Mouse (Mus musculus): ENCODE results near the gene Gm4491. TPM values are rescaled to one million over a fixed set of nuclear protein-coding genes. Genes with fewer than 3 reads are reported as not detected.
A peak's percentile ranks its signal among the peaks of the same experiment; 100 is the strongest.
"Not testable (repeated sequence)": the region's sequence is repeated elsewhere in the genome, so short reads cannot be mapped to it uniquely, and the experiment has no call there.

The Gm4491 gene
- polyA plus RNA-seq, 1 experiment: not detected

- H3K27ac ChIP-seq (ENCODE audit: insufficient read depth, low read depth, low read length): peak overlapping the region; percentile 64
- peaks cover 17% of the 10 kb centered on the region; the same call in 1 of the 2 replicates for H3K4me1 ChIP-seq (ENCODE audit: control insufficient read depth, insufficient read depth, insufficient read length, low read length)
- WGBS: 37% methylated on average over 7 of the region's 7 CpGs
- H3K4me3 ChIP-seq (ENCODE audit: low read depth, low read length): no peak overlapping the region
- H3K36me3 ChIP-seq (ENCODE audit: control insufficient read depth, insufficient read depth, low read length): no peaks in the 10 kb centered on the region
- H3K27me3 ChIP-seq (ENCODE audit: control insufficient read depth, insufficient read depth, low read length): no peaks in the 10 kb centered on the region
- TF ChIP-seq POLR2A (IDR thresholded peaks at IDR 0.05; ENCODE audit: low read depth, low read length) (no peak), CTCF (IDR thresholded peaks at IDR 0.05; ENCODE audit: extremely low read depth, insufficient read length, insufficient replicate concordance, low read depth, low read length) (no peak)
Measured at GRCm38 (mm10) chr14:57089107-57089506, 26.6 kb downstream of the Gm4491 start.

- peaks cover 17% of the 10 kb centered on the region for H3K4me1 ChIP-seq (ENCODE audit: control insufficient read depth, insufficient read depth, insufficient read length, low read length)
- peak overlapping the region; percentile 50 for H3K27ac ChIP-seq (ENCODE audit: insufficient read depth, low read depth, low read length)
- 4% methylated on average over 11 of the region's 11 CpGs for WGBS
- H3K27me3 ChIP-seq (ENCODE audit: control insufficient read depth, insufficient read depth, low read length): no peaks in the 10 kb centered on the region
- TF ChIP-seq POLR2A (IDR thresholded peaks at IDR 0.05; ENCODE audit: low read depth, low read length) (no peak), CTCF (IDR thresholded peaks at IDR 0.05; ENCODE audit: extremely low read depth, insufficient read length, insufficient replicate concordance, low read depth, low read length) (no peak)
- no peaks in the 10 kb centered on the region for H3K36me3 ChIP-seq (ENCODE audit: control insufficient read depth, insufficient read depth, low read length)
- no peak overlapping the region for H3K4me3 ChIP-seq (ENCODE audit: low read depth, low read length)
Measured at GRCm38 (mm10) chr14:57084180-57084668, 31.5 kb downstream of the Gm4491 start.

- Histone ChIP-seq H3K4me1 (ENCODE audit: control insufficient read depth, insufficient read depth, insufficient read length, low read length) (peaks cover 13% of the 10 kb centered on the region), H3K27ac (ENCODE audit: insufficient read depth, low read depth, low read length) (no peak overlapping the region), H3K36me3 (ENCODE audit: control insufficient read depth, insufficient read depth, low read length) (no peaks in the 10 kb centered on the region), H3K27me3 (ENCODE audit: control insufficient read depth, insufficient read depth, low read length) (no peaks in the 10 kb centered on the region), H3K4me3 (ENCODE audit: low read depth, low read length) (no peak overlapping the region)
- TF ChIP-seq CTCF (IDR thresholded peaks at IDR 0.05; ENCODE audit: extremely low read depth, insufficient read length, insufficient replicate concordance, low read depth, low read length) (no peak), POLR2A (IDR thresholded peaks at IDR 0.05; ENCODE audit: low read depth, low read length) (no peak)
- 96% methylated on average over 1 of the region's 1 CpGs for WGBS
Measured at GRCm38 (mm10) chr14:57082863-57083262, 32.8 kb downstream of the Gm4491 start.

GRCm38 (mm10) chr14:57075537-57075936 lies 40.1 kb downstream of the Gm4491 start:
- peaks cover 5% of the 10 kb centered on the region; the same call in 1 of the 2 replicates for H3K4me1 ChIP-seq (ENCODE audit: control insufficient read depth, insufficient read depth, insufficient read length, low read length)
- no peaks in the 10 kb centered on the region for H3K36me3 ChIP-seq (ENCODE audit: control insufficient read depth, insufficient read depth, low read length)
- no peak overlapping the region for H3K4me3 ChIP-seq (ENCODE audit: low read depth, low read length)
- WGBS: 22% methylated on average over 6 of the region's 6 CpGs
- TF ChIP-seq CTCF (IDR thresholded peaks at IDR 0.05; ENCODE audit: extremely low read depth, insufficient read length, insufficient replicate concordance, low read depth, low read length) (peak; percentile 56; the same call in 1 of the 2 replicates), POLR2A (IDR thresholded peaks at IDR 0.05; ENCODE audit: low read depth, low read length) (no peak)
- no peaks in the 10 kb centered on the region for H3K27me3 ChIP-seq (ENCODE audit: control insufficient read depth, insufficient read depth, low read length)
- no peak overlapping the region for H3K27ac ChIP-seq (ENCODE audit: insufficient read depth, low read depth, low read length)

GRCm38 (mm10) chr14:57069906-57070305 lies 45.8 kb downstream of the Gm4491 start:
- TF ChIP-seq CTCF (IDR thresholded peaks at IDR 0.05; ENCODE audit: extremely low read depth, insufficient read length, insufficient replicate concordance, low read depth, low read length): peak; percentile 61; the same call in 1 of the 2 replicates
- not testable (repeated sequence) for H3K4me1 ChIP-seq (ENCODE audit: control insufficient read depth, insufficient read depth, insufficient read length, low read length); H3K27me3 ChIP-seq (ENCODE audit: control insufficient read depth, insufficient read depth, low read length); H3K27ac ChIP-seq (ENCODE audit: insufficient read depth, low read depth, low read length); H3K4me3 ChIP-seq (ENCODE audit: low read depth, low read length); H3K36me3 ChIP-seq (ENCODE audit: control insufficient read depth, insufficient read depth, low read length)
- 5% methylated on average over 2 of the region's 2 CpGs for WGBS

GRCm38 (mm10) chr14:57066053-57066452 lies 49.6 kb downstream of the Gm4491 start:
- peaks cover 5% of the 10 kb centered on the region; the same call in 1 of the 2 replicates for H3K4me1 ChIP-seq (ENCODE audit: control insufficient read depth, insufficient read depth, insufficient read length, low read length)
- H3K27me3 ChIP-seq (ENCODE audit: control insufficient read depth, insufficient read depth, low read length): no peaks in the 10 kb centered on the region
- no peak overlapping the region for H3K4me3 ChIP-seq (ENCODE audit: low read depth, low read length)
- no peaks in the 10 kb centered on the region for H3K36me3 ChIP-seq (ENCODE audit: control insufficient read depth, insufficient read depth, low read length)
- TF ChIP-seq POLR2A (IDR thresholded peaks at IDR 0.05; ENCODE audit: low read depth, low read length) (no peak), CTCF (IDR thresholded peaks at IDR 0.05; ENCODE audit: extremely low read depth, insufficient read length, insufficient replicate concordance, low read depth, low read length) (no peak)
- H3K27ac ChIP-seq (ENCODE audit: insufficient read depth, low read depth, low read length): no peak overlapping the region

Other genes with a start within 250 kb of the Gm4491 start
- 0.57 and 1.6 TPM in 2 replicates for gene Zmym2, start 229.2 kb downstream of the Gm4491 start, polyA plus RNA-seq (2012; rRNA removed)
- 0.04 TPM in 1 of 2 replicates, not detected in the other for gene Gja3, start 57.8 kb downstream of the Gm4491 start, polyA plus RNA-seq (2012; rRNA removed)
- 4.7 and 5.5 TPM in 2 replicates for gene Gjb2, start 11.2 kb downstream of the Gm4491 start, polyA plus RNA-seq (2012; rRNA removed)
- not detected in 2 replicates for gene Gjb6, start 17.7 kb upstream of the Gm4491 start, polyA plus RNA-seq (2012; rRNA removed)